Mouse (Mus musculus): ENCODE measurements around the gene Gpr137. TPM values are rescaled to one million over a fixed set of nuclear protein-coding genes. Genes with fewer than 3 reads are reported as not detected.

Gpr137 gene
- polyA plus RNA-seq, 1 experiment = 9.0 TPM

GRCm38 (mm10) chr19:6974211-6975205 is 32.2 kb upstream of the Gpr137 start, which contains the start of gene Ppp1r14b:
TSS of gene Ppp1r14b (plus strand) at chr19:6974968.
- peak within 1 kb of the TSS; percentile 64 for H3K27ac ChIP-seq (ENCODE audit: insufficient read depth, low read length)
- no peaks in the 10 kb centered on the region for H3K27me3 ChIP-seq (ENCODE audit: control insufficient read depth, insufficient read depth, low read length, poor library complexity, severe bottlenecking)
- H3K4me3 ChIP-seq (ENCODE audit: low read depth, low read length) = peak within 1 kb of the TSS; percentile 96
- H3K4me1 ChIP-seq (ENCODE audit: control insufficient read depth, insufficient read depth, low read length) = peaks cover 9% of the 10 kb centered on the region
- peaks cover 14% of the 10 kb centered on the region for H3K36me3 ChIP-seq (ENCODE audit: control insufficient read depth, insufficient read depth, low read length, poor library complexity, severe bottlenecking)
- peak within 1 kb of the TSS; percentile 41 for H3K9ac ChIP-seq (ENCODE audit: low read depth, poor library complexity, severe bottlenecking)
- peak; percentile 31 for TF ChIP-seq POLR2A (IDR thresholded peaks at IDR 0.05; ENCODE audit: insufficient read depth, low read length)
- 0 out of 2 replicates have a peak, but pooled peaks have one; percentile 41 for TF ChIP-seq EP300 (IDR thresholded peaks at IDR 0.05; ENCODE audit: insufficient read depth, low read depth, low read length)
- TF ChIP-seq CTCF (IDR thresholded peaks at IDR 0.05; ENCODE audit: low read depth, low read length) = no peak
- H3K9me3 ChIP-seq (replicated peaks; ENCODE audit: control insufficient read depth, insufficient read depth, low read length, poor library complexity, severe bottlenecking) = no peaks in the 10 kb centered on the region

GRCm38 (mm10) chr19:6973581-6974190 is 31.4 kb upstream of the Gpr137 start:
- peak overlapping the region; percentile 41 for H3K9ac ChIP-seq (ENCODE audit: low read depth, poor library complexity, severe bottlenecking)
- H3K4me1 ChIP-seq (ENCODE audit: control insufficient read depth, insufficient read depth, low read length) = peaks cover 9% of the 10 kb centered on the region
- no peak for TF ChIP-seq CTCF (IDR thresholded peaks at IDR 0.05; ENCODE audit: low read depth, low read length)
- no peak for TF ChIP-seq POLR2A (IDR thresholded peaks at IDR 0.05; ENCODE audit: insufficient read depth, low read length)
- no peak for TF ChIP-seq EP300 (IDR thresholded peaks at IDR 0.05; ENCODE audit: insufficient read depth, low read depth, low read length)
- no peaks in the 10 kb centered on the region for H3K27me3 ChIP-seq (ENCODE audit: control insufficient read depth, insufficient read depth, low read length, poor library complexity, severe bottlenecking)
- H3K9me3 ChIP-seq (replicated peaks; ENCODE audit: control insufficient read depth, insufficient read depth, low read length, poor library complexity, severe bottlenecking) = no peaks in the 10 kb centered on the region
- peaks cover 14% of the 10 kb centered on the region for H3K36me3 ChIP-seq (ENCODE audit: control insufficient read depth, insufficient read depth, low read length, poor library complexity, severe bottlenecking)
- peak overlapping the region; percentile 53 for H3K27ac ChIP-seq (ENCODE audit: insufficient read depth, low read length)
- H3K4me3 ChIP-seq (ENCODE audit: low read depth, low read length) = peak overlapping the region; percentile 54

- H3K36me3 ChIP-seq (ENCODE audit: control insufficient read depth, insufficient read depth, low read length, poor library complexity, severe bottlenecking) = peaks cover 3% of the 10 kb centered on the region
- no peak overlapping the region for H3K4me3 ChIP-seq (ENCODE audit: low read depth, low read length)
- no peaks in the 10 kb centered on the region for H3K9me3 ChIP-seq (replicated peaks; ENCODE audit: control insufficient read depth, insufficient read depth, low read length, poor library complexity, severe bottlenecking)
- H3K27me3 ChIP-seq (ENCODE audit: control insufficient read depth, insufficient read depth, low read length, poor library complexity, severe bottlenecking) = no peaks in the 10 kb centered on the region
- no peak overlapping the region for H3K9ac ChIP-seq (ENCODE audit: low read depth, poor library complexity, severe bottlenecking)
- peaks cover 12% of the 10 kb centered on the region for H3K4me1 ChIP-seq (ENCODE audit: control insufficient read depth, insufficient read depth, low read length)
- TF ChIP-seq CTCF (IDR thresholded peaks at IDR 0.05; ENCODE audit: low read depth, low read length) (no peak), EP300 (IDR thresholded peaks at IDR 0.05; ENCODE audit: insufficient read depth, low read depth, low read length) (no peak), POLR2A (IDR thresholded peaks at IDR 0.05; ENCODE audit: insufficient read depth, low read length) (no peak)
- peak overlapping the region; percentile 42; the same call in 1 of the 2 replicates for H3K27ac ChIP-seq (ENCODE audit: insufficient read depth, low read length)
Measured at GRCm38 (mm10) chr19:6972247-6972917, 30.1 kb upstream of the Gpr137 start.

- Histone ChIP-seq H3K9ac (ENCODE audit: low read depth, poor library complexity, severe bottlenecking) (no peak overlapping the region), H3K27me3 (ENCODE audit: control insufficient read depth, insufficient read depth, low read length, poor library complexity, severe bottlenecking) (no peaks in the 10 kb centered on the region), H3K4me3 (ENCODE audit: low read depth, low read length) (no peak overlapping the region), H3K4me1 (ENCODE audit: control insufficient read depth, insufficient read depth, low read length) (peaks cover 12% of the 10 kb centered on the region), H3K27ac (ENCODE audit: insufficient read depth, low read length) (peak overlapping the region; percentile 42), H3K36me3 (ENCODE audit: control insufficient read depth, insufficient read depth, low read length, poor library complexity, severe bottlenecking) (no peaks in the 10 kb centered on the region; the same call in 1 of the 2 replicates), H3K9me3 (replicated peaks; ENCODE audit: control insufficient read depth, insufficient read depth, low read length, poor library complexity, severe bottlenecking) (no peaks in the 10 kb centered on the region)
- TF ChIP-seq EP300 (IDR thresholded peaks at IDR 0.05; ENCODE audit: insufficient read depth, low read depth, low read length) (no peak), CTCF (IDR thresholded peaks at IDR 0.05; ENCODE audit: low read depth, low read length) (no peak), POLR2A (IDR thresholded peaks at IDR 0.05; ENCODE audit: insufficient read depth, low read length) (no peak)
Measured at GRCm38 (mm10) chr19:6971644-6972043, 29.4 kb upstream of the Gpr137 start.

- TF ChIP-seq CTCF (IDR thresholded peaks at IDR 0.05; ENCODE audit: low read depth, low read length) (no peak), POLR2A (IDR thresholded peaks at IDR 0.05; ENCODE audit: insufficient read depth, low read length) (no peak), EP300 (IDR thresholded peaks at IDR 0.05; ENCODE audit: insufficient read depth, low read depth, low read length) (no peak)
- peak overlapping the region; percentile 66 for H3K9ac ChIP-seq (ENCODE audit: low read depth, poor library complexity, severe bottlenecking)
- H3K36me3 ChIP-seq (ENCODE audit: control insufficient read depth, insufficient read depth, low read length, poor library complexity, severe bottlenecking) = peaks cover 6% of the 10 kb centered on the region
- no peaks in the 10 kb centered on the region for H3K9me3 ChIP-seq (replicated peaks; ENCODE audit: control insufficient read depth, insufficient read depth, low read length, poor library complexity, severe bottlenecking)
- H3K27ac ChIP-seq (ENCODE audit: insufficient read depth, low read length) = peak overlapping the region; percentile 44
- H3K27me3 ChIP-seq (ENCODE audit: control insufficient read depth, insufficient read depth, low read length, poor library complexity, severe bottlenecking) = no peaks in the 10 kb centered on the region
- 0 out of 2 replicates have a peak overlapping the region, but pooled peaks have one; percentile 49 for H3K4me3 ChIP-seq (ENCODE audit: low read depth, low read length)
- peaks cover 12% of the 10 kb centered on the region for H3K4me1 ChIP-seq (ENCODE audit: control insufficient read depth, insufficient read depth, low read length)
Measured at GRCm38 (mm10) chr19:6970460-6971085, 28.3 kb upstream of the Gpr137 start.
